Mouse (Mus musculus) liver, embryonic 16.5 days (tissue): ENCODE data around the gene Hpd. TPM values are rescaled to one million over a fixed set of nuclear protein-coding genes. Genes with fewer than 3 reads are reported as not detected.
A peak's percentile ranks its signal among the peaks of the same experiment; 100 is the strongest.

Experiments used
- ATAC-seq: fragments of 200-750 bp; cut with Nextera tagmentation; 2 replicates; pipeline ENCODE4 v1.8.0; 2017; ENCODE audit warnings: low read depth, mild to moderate bottlenecking, moderate number of reproducible peaks, moderate library complexity
- H3K27ac ChIP-seq: fragments of 300-500 bp; sonication (generic); 2 replicates; pipeline ENCODE4 v1.5.1; 2014; ENCODE audit warnings: mild to moderate bottlenecking, low read length
- H3K27me3 ChIP-seq: fragments of 300-500 bp; sonication (generic); 2 replicates; pipeline ENCODE4 v1.6.1; 2014; ENCODE audit warnings: low read depth, low read length, mixed read lengths; ENCODE audit not compliant: control insufficient read depth, insufficient read depth
- H3K36me3 ChIP-seq: fragments of 300-500 bp; sonication (generic); 2 replicates; pipeline ENCODE4 v1.6.1; 2014; ENCODE audit warnings: mild to moderate bottlenecking; ENCODE audit not compliant: control insufficient read depth, insufficient read depth
- H3K4me1 ChIP-seq: fragments of 300-500 bp; sonication (generic); 2 replicates; pipeline ENCODE4 v1.6.1; 2014; ENCODE audit warnings: low read depth, low read length, mixed read lengths; ENCODE audit not compliant: control insufficient read depth
- H3K4me2 ChIP-seq: fragments of 300-500 bp; sonication (generic); 2 replicates; pipeline ENCODE4 v1.6.1; 2014; ENCODE audit warnings: low read depth, low read length, mixed read lengths
- H3K4me3 ChIP-seq: fragments of 300-500 bp; sonication (generic); 2 replicates; pipeline ENCODE4 v1.5.1; 2014; ENCODE audit warnings: low read depth, mild to moderate bottlenecking, low read length
- H3K9ac ChIP-seq: fragments of 300-500 bp; sonication (generic); 2 replicates; pipeline ENCODE4 v1.6.1; 2014; ENCODE audit warnings: low read depth, low read length
- H3K9me3 ChIP-seq: fragments of 300-500 bp; sonication (generic); replicated peaks from 2 replicates; pipeline ENCODE4 v1.6.1; 2016; ENCODE audit warnings: low read length; ENCODE audit not compliant: control insufficient read depth
- WGBS: fragments of 180-500 bp; shearing (Covaris S2); extraction: QIAGEN DNeasy Blood & Tissue Kit; methylation state at CpG from one replicate; pipeline ENCODE4 v1.1.7; 2014; ENCODE audit not compliant: insufficient replicate concordance; 5-methylcytosine and 5-hydroxymethylcytosine counted together
- polyA plus RNA-seq: library from polyadenylated mRNA; unstranded; fragments of >200 nt; fragmentation: Nextera tagmentation; extraction: Ambion mirVana; gene quantifications from 2 replicates; pipeline ENCODE4 v1.2.1, GENCODE M21; 2015

The Hpd gene
- polyA plus RNA-seq, 1 experiment from 2014 or later = 129 TPM

DNA sequence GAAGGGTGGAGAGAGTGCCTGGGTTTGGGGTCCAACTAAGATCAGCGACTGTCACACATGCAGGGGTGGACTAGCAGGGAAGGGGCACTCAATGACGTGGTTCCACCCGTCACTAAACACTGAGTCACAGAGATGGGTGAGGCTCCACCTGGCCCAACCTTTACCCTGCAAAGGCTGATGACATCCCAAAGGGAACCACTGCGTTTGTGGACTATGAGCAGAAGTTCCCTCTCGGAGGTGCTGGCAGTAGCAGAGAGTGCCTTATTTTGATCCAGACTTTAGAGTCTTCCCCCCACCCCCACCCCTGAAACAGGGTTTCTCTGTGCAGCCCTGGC, 51.7 kb downstream of the Hpd start:
- no peak overlapping the region for H3K27ac ChIP-seq
- 62% methylated on average over 5 of the region's 5 CpGs for WGBS
- H3K4me2 ChIP-seq = no peak overlapping the region
- no peak overlapping the region for H3K4me3 ChIP-seq
- H3K9ac ChIP-seq = no peak overlapping the region
- H3K9me3 ChIP-seq = no peaks in the 10 kb centered on the region
- peaks cover 60% of the 10 kb centered on the region for H3K4me1 ChIP-seq
- peaks cover 12% of the 10 kb centered on the region for H3K36me3 ChIP-seq
- no peak for ATAC-seq
- H3K27me3 ChIP-seq = peaks cover 5% of the 10 kb centered on the region; the same call in 1 of the 2 replicates

- H3K9me3 ChIP-seq = no peaks in the 10 kb centered on the region
- H3K4me3 ChIP-seq = no peak overlapping the region
- ATAC-seq = no peak
- no peak overlapping the region for H3K4me2 ChIP-seq
- H3K4me1 ChIP-seq = peaks cover 60% of the 10 kb centered on the region
- H3K36me3 ChIP-seq = peaks cover 12% of the 10 kb centered on the region
- no peak overlapping the region for H3K27ac ChIP-seq
- no peak overlapping the region for H3K9ac ChIP-seq
- peaks cover 5% of the 10 kb centered on the region; the same call in 1 of the 2 replicates for H3K27me3 ChIP-seq
- WGBS = 80% methylated on average over 9 of the region's 9 CpGs
Measured at GRCm38 (mm10) chr5:123130030-123130813, 52.3 kb downstream of the Hpd start.

- peak overlapping the region; percentile 66 for H3K27ac ChIP-seq
- H3K9ac ChIP-seq = no peak overlapping the region
- H3K4me2 ChIP-seq = 0 out of 2 replicates have a peak overlapping the region, but pooled peaks have one; percentile 9
- peaks cover 7% of the 10 kb centered on the region for H3K36me3 ChIP-seq
- H3K27me3 ChIP-seq = peaks cover 5% of the 10 kb centered on the region; the same call in 1 of the 2 replicates
- no peak overlapping the region for H3K4me3 ChIP-seq
- H3K4me1 ChIP-seq = peaks cover 55% of the 10 kb centered on the region
- ATAC-seq = no peak
- WGBS = 36% methylated on average over 10 of the region's 10 CpGs
- no peaks in the 10 kb centered on the region for H3K9me3 ChIP-seq
Measured at GRCm38 (mm10) chr5:123129170-123129757, 53.3 kb downstream of the Hpd start.

- no peak for ATAC-seq
- H3K36me3 ChIP-seq = peaks cover 1% of the 10 kb centered on the region
- 19% methylated on average over 10 of the region's 10 CpGs for WGBS
- peaks cover 5% of the 10 kb centered on the region; the same call in 1 of the 2 replicates for H3K27me3 ChIP-seq
- peaks cover 49% of the 10 kb centered on the region for H3K4me1 ChIP-seq
- H3K9ac ChIP-seq = 0 out of 2 replicates have a peak overlapping the region, but pooled peaks have one; percentile 7
- no peak overlapping the region for H3K4me3 ChIP-seq
- H3K9me3 ChIP-seq = no peaks in the 10 kb centered on the region
- H3K4me2 ChIP-seq = 0 out of 2 replicates have a peak overlapping the region, but pooled peaks have one; percentile 9
- H3K27ac ChIP-seq = peak overlapping the region; percentile 66
Measured at GRCm38 (mm10) chr5:123128426-123129169, 53.9 kb downstream of the Hpd start.

DNA sequence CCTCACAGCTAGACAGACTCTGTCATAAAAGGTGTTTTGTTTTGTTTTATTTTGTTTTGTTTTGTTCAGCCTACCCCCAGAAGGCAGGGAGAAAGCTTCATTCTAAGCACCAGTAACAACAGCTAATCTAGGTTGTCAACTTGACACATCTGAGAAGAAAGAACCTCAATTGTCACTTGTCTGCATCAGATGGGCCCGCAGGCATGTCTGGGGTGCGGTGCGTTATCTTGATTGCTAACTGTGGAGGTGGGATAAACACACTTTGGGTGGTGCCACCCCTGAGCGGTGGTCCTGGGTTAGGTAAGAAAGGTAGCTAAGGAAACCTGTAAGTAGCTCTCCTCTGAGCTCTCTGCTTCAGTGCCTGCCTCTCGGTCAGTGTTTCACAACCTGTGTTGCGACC, 55.5 kb downstream of the Hpd start:
- H3K9ac ChIP-seq = no peak overlapping the region
- H3K27ac ChIP-seq = no peak overlapping the region
- no peak for ATAC-seq
- WGBS = 51% methylated on average over 6 of the region's 6 CpGs
- H3K4me2 ChIP-seq = no peak overlapping the region
- H3K4me3 ChIP-seq = no peak overlapping the region
- peaks cover 35% of the 10 kb centered on the region for H3K4me1 ChIP-seq
- H3K27me3 ChIP-seq = peaks cover 5% of the 10 kb centered on the region; the same call in 1 of the 2 replicates
- H3K9me3 ChIP-seq = no peaks in the 10 kb centered on the region
- no peaks in the 10 kb centered on the region for H3K36me3 ChIP-seq

DNA sequence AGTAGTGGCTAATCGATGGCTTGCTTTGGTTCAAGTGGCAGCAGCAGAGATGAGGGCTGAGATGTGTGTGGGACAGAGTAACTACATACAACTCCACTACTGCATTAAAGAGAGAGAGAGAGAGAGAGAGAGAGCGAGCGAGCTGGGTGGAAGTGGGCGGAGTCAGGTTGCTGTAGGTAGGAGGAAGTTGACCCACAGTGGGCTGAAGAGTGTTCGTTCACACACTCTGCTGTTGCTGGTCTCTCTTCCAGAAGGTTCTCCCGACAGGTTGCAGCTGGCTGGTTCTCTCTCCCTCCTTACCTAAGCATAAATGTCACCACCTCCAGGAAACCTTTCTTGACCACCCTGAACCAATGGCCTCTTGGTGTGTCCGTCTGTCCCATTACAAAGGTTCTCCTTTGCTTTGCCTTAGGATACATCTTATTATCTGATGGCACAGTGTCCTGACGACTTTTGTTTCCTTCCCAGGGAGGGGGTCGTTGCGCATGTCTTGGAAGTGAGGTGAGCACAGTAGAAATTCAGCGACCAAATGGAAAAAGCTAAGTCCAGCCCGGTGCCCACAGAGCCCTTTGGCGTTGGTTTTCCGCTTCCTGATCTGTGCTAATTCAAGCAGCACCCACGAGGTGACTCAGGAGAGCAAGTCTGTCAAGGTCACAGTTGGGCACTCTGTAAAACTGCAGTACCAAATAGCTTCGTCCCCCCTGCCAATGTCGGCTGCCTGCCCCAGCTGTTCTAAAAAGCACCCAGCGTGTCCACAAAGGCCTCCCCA, 56.7 kb downstream of the Hpd start:
- Histone ChIP-seq H3K4me3 (no peak overlapping the region), H3K4me1 (peaks cover 26% of the 10 kb centered on the region), H3K9me3 (no peaks in the 10 kb centered on the region), H3K4me2 (peak overlapping the region; percentile 48), H3K27ac (peak overlapping the region; percentile 45; the same call in 1 of the 2 replicates), H3K36me3 (no peaks in the 10 kb centered on the region), H3K27me3 (no peaks in the 10 kb centered on the region; the same call in 1 of the 2 replicates), H3K9ac (no peak overlapping the region; the same call in 1 of the 2 replicates)
- 25% methylated on average over 17 of the region's 18 CpGs for WGBS
- 0 out of 2 replicates have a peak, but pooled peaks have one; percentile 19 for ATAC-seq

- WGBS = 70% methylated on average over 6 of the region's 6 CpGs
- no peak for ATAC-seq
- no peak overlapping the region for H3K4me2 ChIP-seq
- no peak overlapping the region for H3K27ac ChIP-seq
- peaks cover 26% of the 10 kb centered on the region for H3K4me1 ChIP-seq
- H3K9ac ChIP-seq = no peak overlapping the region
- H3K9me3 ChIP-seq = no peaks in the 10 kb centered on the region
- no peak overlapping the region for H3K4me3 ChIP-seq
- H3K36me3 ChIP-seq = no peaks in the 10 kb centered on the region
- no peaks in the 10 kb centered on the region; the same call in 1 of the 2 replicates for H3K27me3 ChIP-seq
Measured at GRCm38 (mm10) chr5:123125105-123125504, 57.4 kb downstream of the Hpd start.

DNA sequence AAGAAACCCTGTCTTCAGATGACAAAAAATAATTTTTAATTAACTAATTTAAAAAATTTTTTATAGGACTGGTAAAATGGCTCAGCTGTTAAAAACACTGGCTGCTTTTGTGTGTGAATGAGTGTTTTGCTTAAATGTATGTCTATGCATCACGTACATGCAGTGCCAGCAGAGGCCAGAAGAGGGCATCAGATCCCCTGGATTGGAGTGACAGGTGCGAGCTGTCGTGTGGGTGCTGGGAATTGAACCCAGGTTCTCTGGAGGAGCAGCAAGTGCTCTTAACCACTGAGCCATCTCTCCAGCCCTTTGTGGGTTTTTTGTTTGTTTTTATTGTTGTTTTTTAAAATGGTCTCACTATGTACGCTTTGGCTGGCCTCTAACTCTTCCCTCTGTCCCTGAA, 60.3 kb downstream of the Hpd start:
- 82% methylated on average over 4 of the region's 4 CpGs for WGBS
- ATAC-seq = no peak
- Histone ChIP-seq H3K4me3 (no peak overlapping the region), H3K36me3 (no peaks in the 10 kb centered on the region; the same call in 1 of the 2 replicates), H3K27me3 (no peaks in the 10 kb centered on the region), H3K27ac (no peak overlapping the region), H3K9ac (no peak overlapping the region), H3K4me2 (no peak overlapping the region), H3K9me3 (no peaks in the 10 kb centered on the region), H3K4me1 (peaks cover 22% of the 10 kb centered on the region)
